Mouse (Mus musculus): Measurements from ENCODE around the gene Atp13a3. TPM values are rescaled to one million over a fixed set of nuclear protein-coding genes. Genes with fewer than 3 reads are reported as not detected.
A peak's percentile ranks its signal among the peaks of the same experiment; 100 is the strongest.
"Not testable (repeated sequence)": the region's sequence is repeated elsewhere in the genome, so short reads cannot be mapped to it uniquely, and the experiment has no call there.

Atp13a3 gene
- 6.6 and 8.9 TPM in 2 replicates for polyA plus RNA-seq (2012; rRNA removed)

GRCm38 (mm10) chr16:30405925-30406670 is at the start of gene Atp13a3:
Atp13a3 (minus strand) TSS chr16:30405975.
- Histone ChIP-seq H3K36me3 (ENCODE audit: control insufficient read depth, insufficient read depth, low read length) (no peaks in the 10 kb centered on the region), H3K4me3 (ENCODE audit: control insufficient read depth, low read depth, low read length) (no peak within 1 kb of the TSS), H3K27ac (ENCODE audit: control insufficient read depth, insufficient read depth, low read depth, low read length) (no peak within 1 kb of the TSS), H3K27me3 (ENCODE audit: control insufficient read depth, insufficient read depth, low read length) (no peaks in the 10 kb centered on the region), H3K4me1 (ENCODE audit: control insufficient read depth, insufficient read depth, low read length) (no peaks in the 10 kb centered on the region)
- TF ChIP-seq POLR2A (IDR thresholded peaks at IDR 0.05; ENCODE audit: control insufficient read depth, low read depth, low read length) (no peak), CTCF (IDR thresholded peaks at IDR 0.05; ENCODE audit: control insufficient read depth, insufficient read depth, insufficient replicate concordance, low read depth, low read length) (no peak)

GRCm38 (mm10) chr16:30453213-30453975 is 47.6 kb upstream of the Atp13a3 start:
- TF ChIP-seq POLR2A (IDR thresholded peaks at IDR 0.05; ENCODE audit: control insufficient read depth, low read depth, low read length) (no peak), CTCF (IDR thresholded peaks at IDR 0.05; ENCODE audit: control insufficient read depth, insufficient read depth, insufficient replicate concordance, low read depth, low read length) (no peak)
- no peaks in the 10 kb centered on the region for H3K27me3 ChIP-seq (ENCODE audit: control insufficient read depth, insufficient read depth, low read length)
- H3K4me3 ChIP-seq (ENCODE audit: control insufficient read depth, low read depth, low read length), result peak overlapping the region; percentile 83
- no peaks in the 10 kb centered on the region for H3K36me3 ChIP-seq (ENCODE audit: control insufficient read depth, insufficient read depth, low read length)
- H3K27ac ChIP-seq (ENCODE audit: control insufficient read depth, insufficient read depth, low read depth, low read length), result peak overlapping the region; percentile 98
- H3K4me1 ChIP-seq (ENCODE audit: control insufficient read depth, insufficient read depth, low read length), result no peaks in the 10 kb centered on the region

- H3K4me1 ChIP-seq (ENCODE audit: control insufficient read depth, insufficient read depth, low read length); H3K27me3 ChIP-seq (ENCODE audit: control insufficient read depth, insufficient read depth, low read length); H3K36me3 ChIP-seq (ENCODE audit: control insufficient read depth, insufficient read depth, low read length); H3K4me3 ChIP-seq (ENCODE audit: control insufficient read depth, low read depth, low read length); H3K27ac ChIP-seq (ENCODE audit: control insufficient read depth, insufficient read depth, low read depth, low read length): not testable (repeated sequence)
Observed at GRCm38 (mm10) chr16:30451174-30451573, 45.4 kb upstream of the Atp13a3 start.

GRCm38 (mm10) chr16:30449017-30449416 is 43.2 kb upstream of the Atp13a3 start:
- H3K4me3 ChIP-seq (ENCODE audit: control insufficient read depth, low read depth, low read length), result no peak overlapping the region
- no peak overlapping the region for H3K27ac ChIP-seq (ENCODE audit: control insufficient read depth, insufficient read depth, low read depth, low read length)
- no peaks in the 10 kb centered on the region for H3K36me3 ChIP-seq (ENCODE audit: control insufficient read depth, insufficient read depth, low read length)
- no peaks in the 10 kb centered on the region for H3K27me3 ChIP-seq (ENCODE audit: control insufficient read depth, insufficient read depth, low read length)
- H3K4me1 ChIP-seq (ENCODE audit: control insufficient read depth, insufficient read depth, low read length), result peaks cover 4% of the 10 kb centered on the region
- TF ChIP-seq CTCF (IDR thresholded peaks at IDR 0.05; ENCODE audit: control insufficient read depth, insufficient read depth, insufficient replicate concordance, low read depth, low read length) (no peak), POLR2A (IDR thresholded peaks at IDR 0.05; ENCODE audit: control insufficient read depth, low read depth, low read length) (no peak)

GRCm38 (mm10) chr16:30448169-30448568 is 42.4 kb upstream of the Atp13a3 start:
- TF ChIP-seq CTCF (IDR thresholded peaks at IDR 0.05; ENCODE audit: control insufficient read depth, insufficient read depth, insufficient replicate concordance, low read depth, low read length) (no peak), POLR2A (IDR thresholded peaks at IDR 0.05; ENCODE audit: control insufficient read depth, low read depth, low read length) (no peak)
- H3K36me3 ChIP-seq (ENCODE audit: control insufficient read depth, insufficient read depth, low read length), result no peaks in the 10 kb centered on the region
- no peak overlapping the region for H3K27ac ChIP-seq (ENCODE audit: control insufficient read depth, insufficient read depth, low read depth, low read length)
- H3K27me3 ChIP-seq (ENCODE audit: control insufficient read depth, insufficient read depth, low read length), result no peaks in the 10 kb centered on the region
- no peak overlapping the region for H3K4me3 ChIP-seq (ENCODE audit: control insufficient read depth, low read depth, low read length)
- peaks cover 4% of the 10 kb centered on the region for H3K4me1 ChIP-seq (ENCODE audit: control insufficient read depth, insufficient read depth, low read length)

- TF ChIP-seq CTCF (IDR thresholded peaks at IDR 0.05; ENCODE audit: control insufficient read depth, insufficient read depth, insufficient replicate concordance, low read depth, low read length) (no peak), POLR2A (IDR thresholded peaks at IDR 0.05; ENCODE audit: control insufficient read depth, low read depth, low read length) (no peak)
- H3K27me3 ChIP-seq (ENCODE audit: control insufficient read depth, insufficient read depth, low read length), result no peaks in the 10 kb centered on the region
- H3K4me1 ChIP-seq (ENCODE audit: control insufficient read depth, insufficient read depth, low read length), result peaks cover 4% of the 10 kb centered on the region
- no peak overlapping the region for H3K4me3 ChIP-seq (ENCODE audit: control insufficient read depth, low read depth, low read length)
- no peaks in the 10 kb centered on the region for H3K36me3 ChIP-seq (ENCODE audit: control insufficient read depth, insufficient read depth, low read length)
- H3K27ac ChIP-seq (ENCODE audit: control insufficient read depth, insufficient read depth, low read depth, low read length), result no peak overlapping the region
Observed at GRCm38 (mm10) chr16:30447642-30448041, 41.9 kb upstream of the Atp13a3 start.

- no peaks in the 10 kb centered on the region for H3K36me3 ChIP-seq (ENCODE audit: control insufficient read depth, insufficient read depth, low read length)
- H3K27me3 ChIP-seq (ENCODE audit: control insufficient read depth, insufficient read depth, low read length), result no peaks in the 10 kb centered on the region
- peaks cover 6% of the 10 kb centered on the region for H3K4me1 ChIP-seq (ENCODE audit: control insufficient read depth, insufficient read depth, low read length)
- no peak overlapping the region for H3K27ac ChIP-seq (ENCODE audit: control insufficient read depth, insufficient read depth, low read depth, low read length)
- no peak overlapping the region for H3K4me3 ChIP-seq (ENCODE audit: control insufficient read depth, low read depth, low read length)
- TF ChIP-seq POLR2A (IDR thresholded peaks at IDR 0.05; ENCODE audit: control insufficient read depth, low read depth, low read length) (no peak), CTCF (IDR thresholded peaks at IDR 0.05; ENCODE audit: control insufficient read depth, insufficient read depth, insufficient replicate concordance, low read depth, low read length) (no peak)
Observed at GRCm38 (mm10) chr16:30443411-30443810, 37.6 kb upstream of the Atp13a3 start.
